Mouse (Mus musculus): ENCODE data around the gene Kcnk12.

Gene Kcnk12

DNA sequence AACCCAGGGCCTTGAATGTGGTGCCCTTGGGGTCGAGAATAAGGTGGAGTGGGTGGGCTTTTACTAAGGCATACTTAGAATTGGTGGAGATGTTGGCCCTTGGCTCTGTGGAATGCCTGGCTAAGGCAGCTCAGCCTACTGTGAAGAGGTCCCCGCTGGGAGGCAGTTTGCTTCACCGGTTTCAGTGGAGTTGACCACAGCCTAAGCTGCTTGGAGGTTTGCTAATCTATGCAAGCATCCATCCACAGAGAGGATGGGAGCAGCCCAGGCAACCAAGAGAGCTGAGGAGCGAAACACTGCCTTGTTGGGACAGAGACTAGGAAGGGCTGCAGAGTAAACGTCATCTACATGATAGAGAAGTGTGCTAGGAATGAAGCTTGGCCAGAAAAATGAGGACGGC is 101.0 kb downstream of the Kcnk12 start:
- no peak for DNase-seq

DNA sequence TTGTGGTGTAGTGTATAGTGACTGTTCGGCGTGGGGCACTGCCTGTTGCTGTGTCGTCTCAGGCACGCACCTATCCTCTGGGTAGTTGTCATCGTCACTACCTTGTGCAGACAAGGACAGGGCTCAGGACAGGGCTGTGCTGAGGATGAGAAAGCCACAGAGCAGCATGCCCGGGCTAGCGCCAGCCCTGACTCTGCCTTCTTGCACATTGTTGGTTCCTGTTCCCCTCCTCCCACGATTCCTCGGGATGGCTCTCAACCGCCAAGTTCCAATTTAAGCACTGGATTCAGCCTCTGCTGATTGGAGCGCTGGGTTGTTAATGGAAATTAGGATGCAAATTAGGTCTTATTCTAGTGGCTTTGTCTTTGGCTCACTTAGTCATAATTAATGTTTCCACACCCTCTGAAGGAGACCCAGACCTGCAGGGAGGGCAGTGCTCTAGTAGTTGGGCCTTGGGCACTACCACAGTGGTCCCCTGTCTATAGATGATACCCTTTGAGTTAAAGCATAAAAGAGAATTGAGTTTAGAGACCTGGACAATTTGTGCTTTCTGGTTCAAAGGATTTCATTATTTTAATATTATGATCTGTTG is 101.8 kb downstream of the Kcnk12 start:
- DNase-seq, result no peak
